Mouse (Mus musculus) kidney, adult 2 months (tissue): ENCODE data around the gene Slc25a36.

Source experiments
- CTCF ChIP-seq: fragments of 200-500 bp; conservative IDR thresholded peaks from 2 replicates; pipeline ENCODE4 v1.5.1; 2011; ENCODE audit warnings: low read depth, mild to moderate bottlenecking, control low read depth, low read length, moderate library complexity, mixed read lengths; ENCODE audit not compliant: insufficient read depth, insufficient read length
- POLR2A ChIP-seq: fragments of 200-500 bp; IDR thresholded peaks from one replicate; pipeline ENCODE4 v1.6.1; 2011; ENCODE audit warnings: low read depth, low read length, control low read depth

- TF ChIP-seq CTCF (no peak), POLR2A (no peak)
Observed at GRCm38 (mm10) chr9:97106481-97107160, 4.3 kb downstream of the Slc25a36 start.
